Mouse (Mus musculus): ENCODE data around the gene Olfr1245. TPM values are rescaled to one million over a fixed set of nuclear protein-coding genes. Genes with fewer than 3 reads are reported as not detected.
A peak's percentile ranks its signal among the peaks of the same experiment; 100 is the strongest.
"Not testable (repeated sequence)": the region's sequence is repeated elsewhere in the genome, so short reads cannot be mapped to it uniquely, and the experiment has no call there.

The Olfr1245 gene
- total and polyA plus RNA-seq, 3 experiments, result not detected

- TF ChIP-seq ETS1 (conservative IDR thresholded peaks at IDR 0.05; ENCODE audit: low read depth, low read length), result no peak
- TF ChIP-seq CHD1 (IDR thresholded peaks at IDR 0.05; ENCODE audit: low read depth, low read length), result no peak
- no peak for TF ChIP-seq ZMIZ1 (IDR thresholded peaks at IDR 0.05; ENCODE audit: low read depth, low read length)
- no peak for TF ChIP-seq NRF1 (IDR thresholded peaks at IDR 0.05; ENCODE audit: low read depth, low read length)
- no peak for TF ChIP-seq RAD21 (IDR thresholded peaks at IDR 0.05; ENCODE audit: low read depth, low read length)
- TF ChIP-seq MEF2A (IDR thresholded peaks at IDR 0.05; ENCODE audit: borderline replicate concordance, low read depth, low read length), result no peak
- no peak for TF ChIP-seq TCF12 (IDR thresholded peaks at IDR 0.05; ENCODE audit: low read depth, low read length)
- peaks cover 16% of the 10 kb centered on the region for H3K9me3 ChIP-seq (replicated peaks; ENCODE audit: low read length)
- H3K4me3 ChIP-seq (replicated peaks in 1 of 3; ENCODE audit: low read depth in 2 of 3, low read length in 2 of 3, poor library complexity in 1 of 3), result no peak within 1 kb of the TSS
- H3K36me3 ChIP-seq (replicated peaks in 1 of 2; ENCODE audit: control insufficient read depth in 1 of 2, insufficient read depth in 1 of 2, low read length in 1 of 2), result no peaks in the 10 kb centered on the region
- no peaks in the 10 kb centered on the region for H3K79me2 ChIP-seq (replicated peaks; ENCODE audit: control insufficient read depth, extremely low read depth, insufficient read depth, poor library complexity, severe bottlenecking)
- no peak within 1 kb of the TSS for H3K4me2 ChIP-seq (ENCODE audit: insufficient read depth, low read depth, poor library complexity, severe bottlenecking)
- no peak within 1 kb of the TSS for H3K27ac ChIP-seq (ENCODE audit: insufficient read depth, low read depth)
- H3K9ac ChIP-seq (ENCODE audit: insufficient read depth, low read depth), result no peak within 1 kb of the TSS
- H3K4me1 ChIP-seq (ENCODE audit: control insufficient read depth in 1 of 2, insufficient read depth in 2 of 2), result no peaks in the 10 kb centered on the region
- H3K27me3 ChIP-seq (replicated peaks), result no peaks in the 10 kb centered on the region
- no peak for DNase-seq (ENCODE audit: extremely low read depth)
- dilution Hi-C loops (cut with MboI; ENCODE audit: extremely low pct_ligation_motif_present, extremely low pct_unique_long_range_greater_than_20kb, low sequenced_read_pairs) (no loop called here), in situ Hi-C loops (cut with MboI; ENCODE audit: low pct_ligation_motif_present, low pct_unique_long_range_greater_than_20kb, low sequenced_read_pairs) (no loop called here)
Observed at GRCm38 (mm10) chr2:89593057-89593456, 14.8 kb upstream of the Olfr1245 start, which contains the start of gene Olfr1246. TSS of gene Olfr1246 (minus strand) at chr2:89593157.

- H3K9ac ChIP-seq (ENCODE audit: insufficient read depth, low read depth); H3K79me2 ChIP-seq (replicated peaks; ENCODE audit: control insufficient read depth, extremely low read depth, insufficient read depth, poor library complexity, severe bottlenecking); in situ Hi-C loops (cut with MboI; ENCODE audit: low pct_ligation_motif_present, low pct_unique_long_range_greater_than_20kb, low sequenced_read_pairs); H3K4me1 ChIP-seq (ENCODE audit: control insufficient read depth in 1 of 2, insufficient read depth in 2 of 2); DNase-seq (ENCODE audit: extremely low read depth); H3K27ac ChIP-seq (ENCODE audit: insufficient read depth, low read depth); H3K27me3 ChIP-seq (replicated peaks); H3K4me3 ChIP-seq (replicated peaks in 1 of 3; ENCODE audit: low read depth in 2 of 3, low read length in 2 of 3, poor library complexity in 1 of 3); H3K36me3 ChIP-seq (replicated peaks in 1 of 2; ENCODE audit: control insufficient read depth in 1 of 2, insufficient read depth in 1 of 2, low read length in 1 of 2); H3K4me2 ChIP-seq (ENCODE audit: insufficient read depth, low read depth, poor library complexity, severe bottlenecking); dilution Hi-C loops (cut with MboI; ENCODE audit: extremely low pct_ligation_motif_present, extremely low pct_unique_long_range_greater_than_20kb, low sequenced_read_pairs): not testable (repeated sequence)
- H3K9me3 ChIP-seq (replicated peaks; ENCODE audit: low read length), result peaks cover 14% of the 10 kb centered on the region
Observed at GRCm38 (mm10) chr2:89562706-89563105, 15.5 kb downstream of the Olfr1245 start.

GRCm38 (mm10) chr2:89544516-89544915, 33.7 kb downstream of the Olfr1245 start:
- in situ Hi-C loops (cut with MboI; ENCODE audit: low pct_ligation_motif_present, low pct_unique_long_range_greater_than_20kb, low sequenced_read_pairs) (no loop called here), dilution Hi-C loops (cut with MboI; ENCODE audit: extremely low pct_ligation_motif_present, extremely low pct_unique_long_range_greater_than_20kb, low sequenced_read_pairs) (no loop called here)
- H3K9me3 ChIP-seq (replicated peaks; ENCODE audit: low read length), result peaks cover 19% of the 10 kb centered on the region
- H3K4me3 ChIP-seq (replicated peaks in 1 of 3; ENCODE audit: low read depth in 2 of 3, low read length in 2 of 3, poor library complexity in 1 of 3), result no peak overlapping the region
- no peaks in the 10 kb centered on the region for H3K4me1 ChIP-seq (ENCODE audit: control insufficient read depth in 1 of 2, insufficient read depth in 2 of 2)
- no peak overlapping the region for H3K27ac ChIP-seq (ENCODE audit: insufficient read depth, low read depth)
- no peak overlapping the region for H3K4me2 ChIP-seq (ENCODE audit: insufficient read depth, low read depth, poor library complexity, severe bottlenecking)
- H3K36me3 ChIP-seq (replicated peaks in 1 of 2; ENCODE audit: control insufficient read depth in 1 of 2, insufficient read depth in 1 of 2, low read length in 1 of 2), result no peaks in the 10 kb centered on the region
- no peaks in the 10 kb centered on the region for H3K79me2 ChIP-seq (replicated peaks; ENCODE audit: control insufficient read depth, extremely low read depth, insufficient read depth, poor library complexity, severe bottlenecking)
- no peaks in the 10 kb centered on the region for H3K27me3 ChIP-seq (replicated peaks)
- no peak for DNase-seq (ENCODE audit: extremely low read depth)
- TF ChIP-seq JUND (conservative IDR thresholded peaks at IDR 0.05; ENCODE audit: low read depth, low read length) (no peak), ELF1 (IDR thresholded peaks at IDR 0.05; ENCODE audit: low read depth, low read length) (no peak), TCF12 (IDR thresholded peaks at IDR 0.05; ENCODE audit: low read depth, low read length) (no peak), UBTF (IDR thresholded peaks at IDR 0.05; ENCODE audit: low read depth, low read length) (no peak), CTCF (conservative IDR thresholded peaks at IDR 0.05 in 1 of 2, IDR thresholded peaks at IDR 0.05 in 1 of 2; ENCODE audit: low read depth in 2 of 2, low read length in 2 of 2) (peak in 1 of 2 experiments; percentile 24; a peak in 2 of 4 replicates), CHD2 (IDR thresholded peaks at IDR 0.05; ENCODE audit: low read length) (no peak), RCOR1 (conservative IDR thresholded peaks at IDR 0.05; ENCODE audit: low read depth, low read length) (no peak), GABPA (IDR thresholded peaks at IDR 0.05; ENCODE audit: insufficient replicate concordance, low read depth, low read length) (no peak), RAD21 (IDR thresholded peaks at IDR 0.05; ENCODE audit: low read depth, low read length) (peak; percentile 23)
- no peak overlapping the region for H3K9ac ChIP-seq (ENCODE audit: insufficient read depth, low read depth)

Data from CH12.LX (cell line).